ENCODE assay signal across 7 mouse cellular contexts in genomic region chr7:44645951-44646350, GRCm38 (mm10). TPM values are rescaled to one million over a fixed set of nuclear protein-coding genes. Genes with fewer than 3 reads are reported as not detected.
A peak's percentile ranks its signal among the peaks of the same experiment; 100 is the strongest.
DNase-seq lines count a peak whose midpoint lies in the region; ATAC-seq and TF ChIP-seq lines count a peak whose summit lies in the region.

No protein-coding gene starts in this region.

- no peak overlapping the region for H3K27ac ChIP-seq in kidney, embryonic 15.5 days
- H3K27ac ChIP-seq in forebrain, postnatal 0 days (ENCODE audit: low read depth, low read length) = no peak overlapping the region
- no peak overlapping the region for H3K27ac ChIP-seq in midbrain, embryonic 16.5 days (ENCODE audit: low read length)

- no peaks in the 10 kb centered on the region for H3K9me3 ChIP-seq in kidney, embryonic 15.5 days (replicated peaks)
- no peaks in the 10 kb centered on the region for H3K9me3 ChIP-seq in forebrain, postnatal 0 days (ENCODE audit: low read length)
- no peaks in the 10 kb centered on the region for H3K9me3 ChIP-seq in midbrain, embryonic 16.5 days (replicated peaks; ENCODE audit: control insufficient read depth, low read length, poor library complexity, severe bottlenecking)

- peak; percentile 70 for DNase-seq in kidney, adult 18-20 months
- DNase-seq in forebrain, postnatal 0 days = peak; percentile 41
- no peak for DNase-seq in thymus, postnatal 10 days (ENCODE audit: low spot score in 2 of 2)
- DNase-seq in frontal cortex, postnatal 10 days (ENCODE audit: low spot score in 2 of 2) = no peak

- H3K4me3 ChIP-seq in kidney, embryonic 15.5 days (replicated peaks) = no peak overlapping the region
- no peak overlapping the region for H3K4me3 ChIP-seq in forebrain, postnatal 0 days (ENCODE audit: low read depth, low read length)
- H3K4me3 ChIP-seq in midbrain, embryonic 16.5 days (ENCODE audit: low read depth, low read length) = no peak overlapping the region

- TF ChIP-seq CTCF in forebrain, postnatal 0 days (IDR thresholded peaks at IDR 0.05; ENCODE audit: low read depth) = no peak

- peaks cover 5% of the 10 kb centered on the region; the same call in 1 of the 2 replicates for H3K4me1 ChIP-seq in kidney, embryonic 15.5 days
- no peaks in the 10 kb centered on the region for H3K4me1 ChIP-seq in forebrain, postnatal 0 days (ENCODE audit: insufficient read depth)
- no peaks in the 10 kb centered on the region; the same call in 1 of the 2 replicates for H3K4me1 ChIP-seq in midbrain, embryonic 16.5 days (ENCODE audit: control insufficient read depth, insufficient read depth, low read length)

- no peaks in the 10 kb centered on the region for H3K36me3 ChIP-seq in kidney, embryonic 15.5 days
- no peaks in the 10 kb centered on the region for H3K36me3 ChIP-seq in forebrain, postnatal 0 days (ENCODE audit: insufficient read depth)
- H3K36me3 ChIP-seq in midbrain, embryonic 16.5 days (ENCODE audit: control insufficient read depth, insufficient read depth, low read length) = no peaks in the 10 kb centered on the region

- WGBS in kidney, embryonic 15.5 days = 22% methylated on average over 15 of the region's 15 CpGs
- WGBS in forebrain, postnatal 0 days = 9% methylated on average over 15 of the region's 15 CpGs
- WGBS in midbrain, embryonic 16.5 days = 20% methylated on average over 15 of the region's 15 CpGs

- no peak overlapping the region for H3K9ac ChIP-seq in kidney, embryonic 15.5 days
- no peak overlapping the region for H3K9ac ChIP-seq in forebrain, postnatal 0 days
- no peak overlapping the region for H3K9ac ChIP-seq in midbrain, embryonic 16.5 days (ENCODE audit: low read depth, low read length)

- H3K27me3 ChIP-seq in kidney, embryonic 15.5 days = peaks cover 54% of the 10 kb centered on the region
- H3K27me3 ChIP-seq in forebrain, postnatal 0 days (ENCODE audit: insufficient read depth, low read length) = no peaks in the 10 kb centered on the region; the same call in 1 of the 2 replicates
- peaks cover 26% of the 10 kb centered on the region for H3K27me3 ChIP-seq in midbrain, embryonic 16.5 days (ENCODE audit: control insufficient read depth, insufficient read depth, low read depth, low read length)

- ATAC-seq in kidney, embryonic 15.5 days (replicated peaks; ENCODE audit: low FRiP score) = no peak
- ATAC-seq in cerebellum, adult (ENCODE audit: insufficient number of reproducible peaks, low FRiP score, low TSS enrichment) = peak; percentile 34; the same call in 1 of the 2 replicates
- ATAC-seq in forebrain, postnatal 0 days = no peak
- ATAC-seq in midbrain, embryonic 16.5 days = no peak

- no peak overlapping the region for H3K4me2 ChIP-seq in kidney, embryonic 15.5 days
- H3K4me2 ChIP-seq in forebrain, postnatal 0 days (ENCODE audit: low read depth) = peak overlapping the region; percentile 19; the same call in 1 of the 2 replicates
- 0 out of 2 replicates have a peak overlapping the region, but pooled peaks have one; percentile 27 for H3K4me2 ChIP-seq in midbrain, embryonic 16.5 days (ENCODE audit: low read length)

RNA-seq across cellular contexts. Expression of gene Myh14, which starts 24.7 kb away (rescaled TPM):
- polyA plus RNA-seq in kidney, embryonic 15.5 days (2015; fragmentation: Nextera tagmentation; extraction: Ambion mirVana) = 1.6 and 2.7 TPM in 2 replicates
- 4.5 and 11.9 TPM in 2 replicates for total RNA-seq in forebrain, postnatal 0 days (2014; rRNA removed)
- polyA plus RNA-seq in forebrain, postnatal 0 days (2015; fragmentation: Nextera tagmentation; extraction: Ambion mirVana) = 2.9 and 4.2 TPM in 2 replicates
- polyA plus RNA-seq in midbrain, embryonic 16.5 days (2015; fragmentation: Nextera tagmentation; extraction: Ambion mirVana) = 2.9 and 3.3 TPM in 2 replicates

RNA-seq across cellular contexts. Expression of gene Kcnc3, which starts 55.5 kb away (rescaled TPM):
- 0.17 and 0.30 TPM in 2 replicates for polyA plus RNA-seq in kidney, embryonic 15.5 days (2015; fragmentation: Nextera tagmentation; extraction: Ambion mirVana)
- 6.0 and 8.6 TPM in 2 replicates for total RNA-seq in forebrain, postnatal 0 days (2014; rRNA removed)
- polyA plus RNA-seq in forebrain, postnatal 0 days (2015; fragmentation: Nextera tagmentation; extraction: Ambion mirVana) = 4.2 and 5.2 TPM in 2 replicates
- 5.5 and 6.4 TPM in 2 replicates for polyA plus RNA-seq in midbrain, embryonic 16.5 days (2015; fragmentation: Nextera tagmentation; extraction: Ambion mirVana)

Comparison
In these comparisons a context has a peak if more than half of its experiments do, and no peak if none do; other contexts are left out.
1. DNase-seq: peak in kidney, adult 18-20 months (single experiment) and forebrain, postnatal 0 days (single experiment); none in thymus, postnatal 10 days (0 of 2) and frontal cortex, postnatal 10 days (0 of 2).